Mouse (Mus musculus) heart, embryonic 14.5 days (tissue): ENCODE results near the gene Lrrc66. TPM values are rescaled to one million over a fixed set of nuclear protein-coding genes. Genes with fewer than 3 reads are reported as not detected.

Source experiments
- polyA plus RNA-seq: library from polyadenylated mRNA; unstranded; fragments of >200 nt; fragmentation: Nextera tagmentation; extraction: Ambion mirVana; gene quantifications from 2 replicates; pipeline ENCODE4 v1.2.1, GENCODE M21; 2014

Lrrc66 gene
- polyA plus RNA-seq, 1 experiment from 2014 or later = 0.23 TPM

Other genes with a start within 250 kb of the Lrrc66 start
- gene Cwh43, start 226.5 kb downstream of the Lrrc66 start, polyA plus RNA-seq = not detected in 2 replicates
- gene Dcun1d4, start 151.5 kb downstream of the Lrrc66 start, polyA plus RNA-seq = 20.3 and 22.0 TPM in 2 replicates
- 34.8 and 37.9 TPM in 2 replicates for gene Sgcb, start 15.3 kb upstream of the Lrrc66 start, polyA plus RNA-seq
- gene Spata18, start 18.9 kb upstream of the Lrrc66 start, polyA plus RNA-seq = 0.84 and 0.97 TPM in 2 replicates